Mouse (Mus musculus) forebrain, embryonic 16.5 days (tissue): ENCODE data around the gene Tnk2. TPM values are rescaled to one million over a fixed set of nuclear protein-coding genes. Genes with fewer than 3 reads are reported as not detected.

Source experiments
- ATAC-seq: fragments of 200-750 bp; cut with Nextera tagmentation; 2 replicates; pipeline ENCODE4 v1.8.0; 2017; ENCODE audit warnings: mild to moderate bottlenecking, moderate library complexity
- H3K27ac ChIP-seq: fragments of 300-500 bp; sonication (generic); 2 replicates; pipeline ENCODE4 v1.5.1; 2014; ENCODE audit warnings: low read length, control low read depth
- H3K27me3 ChIP-seq: fragments of 300-500 bp; sonication (generic); replicated peaks from 2 replicates; pipeline ENCODE4 v1.6.1; 2014; ENCODE audit warnings: low read length; ENCODE audit not compliant: control insufficient read depth, insufficient read depth
- H3K36me3 ChIP-seq: fragments of 300-500 bp; sonication (generic); 2 replicates; pipeline ENCODE4 v1.6.1; 2014; ENCODE audit not compliant: control insufficient read depth, insufficient read depth
- H3K4me1 ChIP-seq: fragments of 300-500 bp; sonication (generic); replicated peaks from 2 replicates; pipeline ENCODE4 v1.6.1; 2014; ENCODE audit warnings: low read length; ENCODE audit not compliant: control insufficient read depth, insufficient read depth
- H3K4me2 ChIP-seq: fragments of 300-500 bp; sonication (generic); 2 replicates; pipeline ENCODE4 v1.6.1; 2014; ENCODE audit warnings: mild to moderate bottlenecking, low read length, control low read depth
- H3K4me3 ChIP-seq: fragments of 300-500 bp; sonication (generic); replicated peaks from 2 replicates; pipeline ENCODE4 v1.5.1; 2014; ENCODE audit warnings: mild to moderate bottlenecking, low read length, control low read depth
- H3K9ac ChIP-seq: fragments of 300-500 bp; sonication (generic); replicated peaks from 2 replicates; pipeline ENCODE4 v1.6.1; 2014; ENCODE audit warnings: low read depth, low read length, control low read depth
- H3K9me3 ChIP-seq: fragments of 300-500 bp; sonication (generic); 2 replicates; pipeline ENCODE4 v1.6.1; 2016; ENCODE audit warnings: low read length; ENCODE audit not compliant: control insufficient read depth
- WGBS: fragments of 180-500 bp; shearing (Covaris S2); extraction: QIAGEN DNeasy Blood & Tissue Kit; methylation state at CpG from one replicate; pipeline ENCODE4 v1.1.7; 2014; 5-methylcytosine and 5-hydroxymethylcytosine counted together
- polyA plus RNA-seq: library from polyadenylated mRNA; unstranded; fragments of >200 nt; fragmentation: Nextera tagmentation; extraction: Ambion mirVana; gene quantifications from 2 replicates; pipeline ENCODE4 v1.2.1, GENCODE M21; 2015

Gene Tnk2
- polyA plus RNA-seq, 1 experiment from 2014 or later, result 21.9 TPM

GRCm38 (mm10) chr16:32608712-32609400 lies 34.8 kb upstream of the Tnk2 start, which contains the start of gene Tfrc:
Gene Tfrc (plus strand): TSS chr16:32608920.
- peak within 1 kb of the TSS; percentile 90 for H3K27ac ChIP-seq
- ATAC-seq, result peak; percentile 99
- H3K4me3 ChIP-seq, result peak within 1 kb of the TSS; percentile 62
- H3K9ac ChIP-seq, result peak within 1 kb of the TSS; percentile 75
- under 1% methylated on average over 73 of the region's 73 CpGs for WGBS
- H3K4me2 ChIP-seq, result peak within 1 kb of the TSS; percentile 75
- H3K36me3 ChIP-seq, result no peaks in the 10 kb centered on the region
- peaks cover 13% of the 10 kb centered on the region for H3K4me1 ChIP-seq
- no peaks in the 10 kb centered on the region for H3K9me3 ChIP-seq
- no peaks in the 10 kb centered on the region for H3K27me3 ChIP-seq

- peak; percentile 1; the same call in 1 of the 2 replicates for ATAC-seq
- WGBS, result under 1% methylated on average over 14 of the region's 14 CpGs
Measured at GRCm38 (mm10) chr16:32609401-32609779, 34.3 kb upstream of the Tnk2 start.

GRCm38 (mm10) chr16:32610460-32611255 lies 33.0 kb upstream of the Tnk2 start:
- WGBS, result 72% methylated on average over 5 of the region's 5 CpGs
- no peak for ATAC-seq
- H3K9ac ChIP-seq, result no peak overlapping the region

More at GRCm38 (mm10) chr16:32609401-32609779, 34.3 kb upstream of the Tnk2 start:
- Histone ChIP-seq H3K4me2 (peak overlapping the region; percentile 75), H3K4me3 (peak overlapping the region; percentile 62), H3K4me1 (peaks cover 13% of the 10 kb centered on the region), H3K9me3 (no peaks in the 10 kb centered on the region), H3K27ac (peak overlapping the region; percentile 90), H3K36me3 (0 out of 2 replicates have a peak, but pooled peaks cover under 1% of the 10 kb centered on the region), H3K27me3 (no peaks in the 10 kb centered on the region), H3K9ac (peak overlapping the region; percentile 75)

GRCm38 (mm10) chr16:32612052-32612451 lies 31.6 kb upstream of the Tnk2 start:
- Histone ChIP-seq H3K9me3 (no peaks in the 10 kb centered on the region), H3K27ac (no peak overlapping the region), H3K4me1 (peaks cover 13% of the 10 kb centered on the region), H3K27me3 (no peaks in the 10 kb centered on the region), H3K4me2 (no peak overlapping the region), H3K9ac (no peak overlapping the region), H3K36me3 (peaks cover 14% of the 10 kb centered on the region), H3K4me3 (no peak overlapping the region)
- no peak for ATAC-seq
- WGBS, result 86% methylated on average over 1 of the region's 1 CpGs

More at GRCm38 (mm10) chr16:32610460-32611255, 33.0 kb upstream of the Tnk2 start:
- peaks cover 11% of the 10 kb centered on the region for H3K36me3 ChIP-seq
- H3K4me3 ChIP-seq, result peak overlapping the region; percentile 62; the same call in 1 of the 2 replicates
- H3K27ac ChIP-seq, result no peak overlapping the region
- H3K4me2 ChIP-seq, result peak overlapping the region; percentile 75
- H3K9me3 ChIP-seq, result no peaks in the 10 kb centered on the region
- H3K4me1 ChIP-seq, result peaks cover 13% of the 10 kb centered on the region
- H3K27me3 ChIP-seq, result no peaks in the 10 kb centered on the region

GRCm38 (mm10) chr16:32613269-32613834 lies 30.3 kb upstream of the Tnk2 start:
- H3K27me3 ChIP-seq, result no peaks in the 10 kb centered on the region
- no peak overlapping the region for H3K4me3 ChIP-seq
- H3K36me3 ChIP-seq, result peaks cover 21% of the 10 kb centered on the region
- peaks cover 13% of the 10 kb centered on the region for H3K4me1 ChIP-seq
- WGBS, result 85% methylated on average over 3 of the region's 3 CpGs
- ATAC-seq, result no peak
- no peak overlapping the region for H3K9ac ChIP-seq
- H3K27ac ChIP-seq, result no peak overlapping the region
- no peaks in the 10 kb centered on the region for H3K9me3 ChIP-seq
- no peak overlapping the region for H3K4me2 ChIP-seq

GRCm38 (mm10) chr16:32614047-32614446 lies 29.6 kb upstream of the Tnk2 start:
- Histone ChIP-seq H3K9ac (no peak overlapping the region), H3K9me3 (no peaks in the 10 kb centered on the region), H3K36me3 (peaks cover 25% of the 10 kb centered on the region), H3K4me3 (no peak overlapping the region), H3K27me3 (no peaks in the 10 kb centered on the region), H3K4me2 (no peak overlapping the region), H3K27ac (no peak overlapping the region), H3K4me1 (peaks cover 13% of the 10 kb centered on the region)
- 62% methylated on average over 4 of the region's 4 CpGs for WGBS
- no peak for ATAC-seq

- Histone ChIP-seq H3K9me3 (no peaks in the 10 kb centered on the region), H3K4me3 (no peak overlapping the region), H3K27me3 (no peaks in the 10 kb centered on the region), H3K4me2 (no peak overlapping the region), H3K27ac (no peak overlapping the region), H3K36me3 (peaks cover 53% of the 10 kb centered on the region), H3K9ac (no peak overlapping the region), H3K4me1 (no peaks in the 10 kb centered on the region)
- ATAC-seq, result no peak
- 96% methylated on average over 1 of the region's 1 CpGs for WGBS
Measured at GRCm38 (mm10) chr16:32618946-32619345, 24.7 kb upstream of the Tnk2 start.

GRCm38 (mm10) chr16:32628140-32628539 lies 15.5 kb upstream of the Tnk2 start:
- peaks cover 53% of the 10 kb centered on the region for H3K36me3 ChIP-seq
- H3K9me3 ChIP-seq, result no peaks in the 10 kb centered on the region
- H3K27me3 ChIP-seq, result no peaks in the 10 kb centered on the region
- H3K4me3 ChIP-seq, result no peak overlapping the region
- H3K4me1 ChIP-seq, result no peaks in the 10 kb centered on the region
- no peak overlapping the region for H3K4me2 ChIP-seq
- WGBS, result 93% methylated on average over 8 of the region's 8 CpGs
- H3K9ac ChIP-seq, result no peak overlapping the region
- ATAC-seq, result no peak
- no peak overlapping the region for H3K27ac ChIP-seq

GRCm38 (mm10) chr16:32632328-32632824 lies 11.3 kb upstream of the Tnk2 start:
- Histone ChIP-seq H3K4me1 (no peaks in the 10 kb centered on the region), H3K4me2 (no peak overlapping the region), H3K9me3 (no peaks in the 10 kb centered on the region), H3K4me3 (no peak overlapping the region), H3K27me3 (no peaks in the 10 kb centered on the region), H3K36me3 (peaks cover 32% of the 10 kb centered on the region), H3K27ac (no peak overlapping the region), H3K9ac (no peak overlapping the region)
- no peak for ATAC-seq
- 82% methylated on average over 4 of the region's 4 CpGs for WGBS
